Mouse (Mus musculus): ENCODE data around the gene Tmem106c.

GRCm38 (mm10) chr15:97996716-97997256 is 32.8 kb downstream of the Tmem106c start:
- TF ChIP-seq POLR2A (IDR thresholded peaks at IDR 0.05; ENCODE audit: low read depth, low read length): no peak
- TF ChIP-seq CTCF (IDR thresholded peaks at IDR 0.05; ENCODE audit: borderline replicate concordance, insufficient read depth, low read length): no peak

Measured in embryonic fibroblast, embryonic 13.5 days (primary cell).